ENCODE assay signal across 32 mouse cellular contexts in genomic region chr17:11188494-11188893, GRCm38 (mm10).
"Had no signal": no experiment of that assay in that cellular context is flagged by ENCODE, and none has a peak within 500 bp of the region (broad histone marks: within the 10 kb centered on the region; RNA-seq: fewer than 3 reads in every experiment).

No protein-coding gene starts in this region.

- H3K4me1 ChIP-seq: limb, embryonic 10.5 days; limb, embryonic 12.5 days; limb, embryonic 13.5 days; limb, embryonic 15.5 days; liver, embryonic 12.5 days; liver, embryonic 13.5 days; liver, embryonic 15.5 days; lung, embryonic 15.5 days; megakaryocyte, embryonic 14.5 days; midbrain, embryonic 10.5 days; midbrain, embryonic 12.5 days; midbrain, embryonic 13.5 days; midbrain, embryonic 15.5 days; neural tube, embryonic 12.5 days; neural tube, embryonic 13.5 days had no signal

- ATAC-seq: liver, embryonic 12.5 days; liver, postnatal 0 days; midbrain, embryonic 13.5 days; midbrain, embryonic 15.5 days; midbrain, embryonic 16.5 days had no signal

- H3K4me2 ChIP-seq: limb, embryonic 12.5 days; limb, embryonic 13.5 days; limb, embryonic 15.5 days; liver, embryonic 11.5 days; liver, embryonic 12.5 days; liver, embryonic 13.5 days; liver, embryonic 15.5 days; lung, embryonic 14.5 days; lung, embryonic 15.5 days; midbrain, embryonic 11.5 days; midbrain, embryonic 12.5 days; midbrain, embryonic 13.5 days; midbrain, embryonic 15.5 days; neural tube, embryonic 12.5 days; neural tube, embryonic 13.5 days had no signal

- H3K4me3 ChIP-seq: limb, embryonic 10.5 days; limb, embryonic 12.5 days; limb, embryonic 13.5 days; limb, embryonic 15.5 days; liver, embryonic 12.5 days; liver, embryonic 13.5 days; liver, embryonic 15.5 days; lung, embryonic 15.5 days; megakaryocyte, embryonic 14.5 days; midbrain, embryonic 10.5 days; midbrain, embryonic 12.5 days; midbrain, embryonic 13.5 days; midbrain, embryonic 15.5 days; myocyte; neural tube, embryonic 12.5 days; neural tube, embryonic 13.5 days had no signal

- H3K36me3 ChIP-seq: limb, embryonic 10.5 days; limb, embryonic 12.5 days; limb, embryonic 13.5 days; limb, embryonic 15.5 days; liver, embryonic 12.5 days; liver, embryonic 13.5 days; liver, embryonic 15.5 days; lung, embryonic 15.5 days; midbrain, embryonic 10.5 days; midbrain, embryonic 12.5 days; midbrain, embryonic 13.5 days; midbrain, embryonic 15.5 days; neural tube, embryonic 12.5 days; neural tube, embryonic 13.5 days had no signal

- H3K27me3 ChIP-seq: limb, embryonic 12.5 days; limb, embryonic 13.5 days; limb, embryonic 15.5 days; liver, embryonic 12.5 days; liver, embryonic 13.5 days; liver, embryonic 15.5 days; lung, embryonic 15.5 days; megakaryocyte, embryonic 14.5 days; midbrain, embryonic 12.5 days; midbrain, embryonic 13.5 days; midbrain, embryonic 15.5 days; neural tube, embryonic 12.5 days; neural tube, embryonic 13.5 days had no signal

- DNase-seq: left cerebral cortex, postnatal 4 days; liver; liver, embryonic 13.5 days; liver, postnatal 0 days; lung, adult 18-20 months; lung, adult 2 months; lung, embryonic 14.5 days; lung, postnatal 10 days; lung, postnatal 14 days; lung, postnatal 36 days; lung, postnatal 4 days; midbrain, embryonic 14.5 days had no signal

- H3K27ac ChIP-seq: limb, embryonic 10.5 days; limb, embryonic 12.5 days; limb, embryonic 13.5 days; limb, embryonic 15.5 days; liver, embryonic 12.5 days; liver, embryonic 13.5 days; liver, embryonic 14.5 days; liver, embryonic 15.5 days; lung, embryonic 15.5 days; macrophage; midbrain, embryonic 10.5 days; midbrain, embryonic 12.5 days; midbrain, embryonic 13.5 days; midbrain, embryonic 15.5 days; neural tube, embryonic 12.5 days; neural tube, embryonic 13.5 days had no signal

- H3K9ac ChIP-seq: limb, embryonic 12.5 days; limb, embryonic 13.5 days; limb, embryonic 15.5 days; liver, embryonic 12.5 days; liver, embryonic 13.5 days; liver, embryonic 14.5 days; liver, embryonic 15.5 days; liver, postnatal 0 days; lung, embryonic 14.5 days; lung, embryonic 15.5 days; midbrain, embryonic 12.5 days; midbrain, embryonic 13.5 days; midbrain, embryonic 15.5 days; neural tube, embryonic 12.5 days; neural tube, embryonic 13.5 days had no signal

- H3K9me3 ChIP-seq: limb, embryonic 10.5 days; limb, embryonic 12.5 days; limb, embryonic 13.5 days; limb, embryonic 15.5 days; liver, embryonic 12.5 days; liver, embryonic 13.5 days; liver, embryonic 15.5 days; lung, embryonic 15.5 days; midbrain, embryonic 10.5 days; midbrain, embryonic 12.5 days; midbrain, embryonic 13.5 days; midbrain, embryonic 15.5 days; neural tube, embryonic 12.5 days; neural tube, embryonic 13.5 days had no signal
